Mouse (Mus musculus): ENCODE measurements around the gene Dynlt1f. TPM values are rescaled to one million over a fixed set of nuclear protein-coding genes. Genes with fewer than 3 reads are reported as not detected.
"Not testable (repeated sequence)": the region's sequence is repeated elsewhere in the genome, so short reads cannot be mapped to it uniquely, and the experiment has no call there.

Dynlt1f gene
- polyA plus RNA-seq, 1 experiment, result 29.3 TPM

DNA sequence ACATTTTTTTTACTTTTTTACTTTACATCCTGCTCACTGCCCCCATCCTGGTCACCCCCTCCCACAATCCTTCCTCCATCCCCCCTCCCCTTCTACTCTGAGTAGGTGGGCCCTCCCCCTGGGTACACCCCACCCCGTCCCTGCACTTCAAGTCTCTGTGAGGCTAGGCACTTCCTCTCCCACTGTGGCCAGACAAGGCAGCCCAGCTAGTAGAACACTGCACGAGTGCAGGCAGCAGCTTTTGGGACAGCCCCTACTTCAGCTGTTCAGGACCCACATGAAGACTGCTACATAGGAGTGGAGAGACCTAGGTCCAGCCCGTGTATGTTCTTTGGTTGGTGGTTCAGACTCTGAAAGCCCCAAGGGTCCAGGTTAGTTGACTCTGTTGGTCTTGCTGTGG, 7.1 kb upstream of the Dynlt1f start:
- not testable (repeated sequence) for DNase-seq (ENCODE audit: extremely low spot score in 1 of 2, low spot score in 1 of 2)

- not testable (repeated sequence) for DNase-seq (ENCODE audit: extremely low spot score in 1 of 2, low spot score in 1 of 2)
Measured at GRCm38 (mm10) chr17:6661093-6661816, 5.6 kb upstream of the Dynlt1f start.

DNA sequence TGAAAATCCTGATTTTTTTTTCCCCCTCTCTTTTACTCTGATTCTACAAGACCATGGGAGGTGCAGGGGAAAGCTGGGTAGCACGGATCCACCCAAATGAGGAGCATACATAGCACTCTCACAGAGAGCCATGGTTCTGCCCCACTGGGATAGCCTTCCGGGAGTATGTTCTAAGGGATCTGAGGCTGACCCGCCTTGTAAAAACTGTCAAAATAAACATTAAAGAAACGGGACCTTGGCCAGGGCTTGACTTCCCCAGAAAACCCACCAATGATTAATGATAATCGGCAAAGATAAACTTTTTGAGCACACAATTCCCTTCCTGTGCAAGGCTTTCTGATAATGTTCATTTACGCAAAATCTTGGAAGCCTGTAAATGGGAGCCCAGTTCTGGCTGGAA, 4.9 kb upstream of the Dynlt1f start:
- not testable (repeated sequence) for DNase-seq (ENCODE audit: extremely low spot score in 1 of 2, low spot score in 1 of 2)

DNA sequence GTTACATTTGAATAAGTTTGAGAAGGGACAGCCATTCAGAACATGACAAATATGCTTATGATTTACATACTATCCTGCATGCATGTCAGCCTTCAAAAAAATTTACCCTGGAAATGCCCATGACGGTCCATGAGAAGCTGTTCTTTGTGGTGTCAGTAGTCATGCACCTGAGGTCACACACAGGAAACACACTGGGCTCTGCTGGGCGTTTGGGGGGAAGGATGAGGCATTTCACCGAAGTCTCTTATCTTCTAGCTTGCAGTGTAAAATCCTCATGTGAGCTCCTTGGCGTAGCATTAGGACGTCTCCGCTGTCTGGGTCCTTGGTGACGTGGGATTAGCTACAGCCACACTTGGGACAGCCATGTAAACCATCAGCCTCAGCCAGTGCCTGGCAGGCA, 3.1 kb upstream of the Dynlt1f start, which contains the start of gene Sytl3:
TSS of gene Sytl3 (plus strand) at position 293 of the 400 bp plus-strand sequence.
- not testable (repeated sequence) for DNase-seq (ENCODE audit: extremely low spot score in 1 of 2, low spot score in 1 of 2)

GRCm38 (mm10) chr17:6656471-6656870, 771 bp upstream of the Dynlt1f start:
- not testable (repeated sequence) for DNase-seq (ENCODE audit: extremely low spot score in 1 of 2, low spot score in 1 of 2)

- DNase-seq (ENCODE audit: extremely low spot score in 1 of 2, low spot score in 1 of 2), result peak in 1 of 2 experiments; percentile 75
Measured at GRCm38 (mm10) chr17:6655087-6655511, 601 bp downstream of the Dynlt1f start.

GRCm38 (mm10) chr17:6653341-6653946, 2.3 kb downstream of the Dynlt1f start:
- not testable (repeated sequence) for DNase-seq (ENCODE audit: extremely low spot score in 1 of 2, low spot score in 1 of 2)

DNA sequence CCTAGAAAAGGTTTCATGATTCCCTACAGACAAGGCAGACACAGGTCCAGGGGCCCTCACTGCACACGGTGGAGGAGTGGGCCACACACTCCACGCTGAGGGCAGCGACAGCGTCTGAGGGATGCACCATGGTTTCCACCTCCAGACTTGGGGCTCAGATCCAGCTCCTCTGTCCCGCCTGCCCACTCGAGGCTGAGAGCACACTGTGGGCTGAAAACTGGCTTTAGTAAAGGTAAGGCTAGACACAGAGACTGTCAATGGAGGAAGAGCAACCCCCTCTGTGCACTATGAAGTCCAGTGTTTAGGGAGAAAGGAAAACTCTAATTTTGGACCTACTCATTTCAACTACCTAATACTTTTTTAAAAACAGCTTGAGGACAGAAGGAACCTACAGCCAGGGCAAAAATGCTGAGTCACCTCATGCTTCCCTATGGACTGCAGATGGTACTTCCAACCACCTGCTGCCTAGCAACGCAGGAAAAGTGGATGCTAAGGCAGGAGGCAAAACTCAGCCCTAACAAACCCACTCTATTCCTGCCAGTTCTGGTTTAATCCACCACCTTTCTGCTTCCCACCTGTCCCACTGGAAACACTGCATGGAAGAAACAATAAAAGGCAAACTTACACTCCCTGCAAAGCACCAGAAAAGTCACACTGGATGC, 4.7 kb downstream of the Dynlt1f start:
- DNase-seq (ENCODE audit: extremely low spot score in 1 of 2, low spot score in 1 of 2), result peak in 1 of 2 experiments; percentile 53

GRCm38 (mm10) chr17:6647452-6647851, 8.2 kb downstream of the Dynlt1f start:
- DNase-seq (ENCODE audit: extremely low spot score in 1 of 2, low spot score in 1 of 2), result not testable (repeated sequence)

DNA sequence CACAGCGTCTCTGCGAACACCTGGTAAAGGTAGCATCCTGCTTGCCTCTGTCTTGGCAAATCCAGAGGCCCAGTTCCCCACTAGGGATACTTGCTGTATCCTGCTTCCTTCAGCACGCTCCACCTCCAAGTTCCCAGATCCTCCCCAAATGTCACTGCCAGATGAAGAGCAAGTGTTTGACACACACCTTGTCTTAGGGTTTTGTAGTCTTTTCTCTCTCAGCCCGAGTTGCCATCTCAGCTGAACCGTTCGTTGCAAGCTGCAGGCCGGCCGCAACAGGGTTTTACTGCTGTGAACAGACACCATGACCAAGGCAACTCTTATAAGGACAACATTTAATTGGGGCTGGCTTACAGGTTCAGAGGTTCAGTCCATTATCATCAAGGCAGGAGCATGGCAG, 8.9 kb downstream of the Dynlt1f start:
- not testable (repeated sequence) for DNase-seq (ENCODE audit: extremely low spot score in 1 of 2, low spot score in 1 of 2)

- DNase-seq (ENCODE audit: extremely low spot score in 1 of 2, low spot score in 1 of 2), result not testable (repeated sequence)
Measured at GRCm38 (mm10) chr17:6645668-6646067, 10.0 kb downstream of the Dynlt1f start.

- DNase-seq (ENCODE audit: extremely low spot score in 1 of 2, low spot score in 1 of 2), result not testable (repeated sequence)
Measured at GRCm38 (mm10) chr17:6644673-6645072, 11.0 kb downstream of the Dynlt1f start.

GRCm38 (mm10) chr17:6644210-6644609, 11.5 kb downstream of the Dynlt1f start:
- DNase-seq (ENCODE audit: extremely low spot score in 1 of 2, low spot score in 1 of 2), result not testable (repeated sequence)

- DNase-seq (ENCODE audit: extremely low spot score in 1 of 2, low spot score in 1 of 2), result not testable (repeated sequence)
Measured at GRCm38 (mm10) chr17:6640771-6641429, 14.8 kb downstream of the Dynlt1f start.

GRCm38 (mm10) chr17:6640044-6640637, 15.6 kb downstream of the Dynlt1f start:
- not testable (repeated sequence) for DNase-seq (ENCODE audit: extremely low spot score in 1 of 2, low spot score in 1 of 2)

- DNase-seq (ENCODE audit: extremely low spot score in 1 of 2, low spot score in 1 of 2), result not testable (repeated sequence)
Measured at GRCm38 (mm10) chr17:6639486-6639885, 16.2 kb downstream of the Dynlt1f start.

GRCm38 (mm10) chr17:6638444-6638843, 17.3 kb downstream of the Dynlt1f start:
- not testable (repeated sequence) for DNase-seq (ENCODE audit: extremely low spot score in 1 of 2, low spot score in 1 of 2)

DNA sequence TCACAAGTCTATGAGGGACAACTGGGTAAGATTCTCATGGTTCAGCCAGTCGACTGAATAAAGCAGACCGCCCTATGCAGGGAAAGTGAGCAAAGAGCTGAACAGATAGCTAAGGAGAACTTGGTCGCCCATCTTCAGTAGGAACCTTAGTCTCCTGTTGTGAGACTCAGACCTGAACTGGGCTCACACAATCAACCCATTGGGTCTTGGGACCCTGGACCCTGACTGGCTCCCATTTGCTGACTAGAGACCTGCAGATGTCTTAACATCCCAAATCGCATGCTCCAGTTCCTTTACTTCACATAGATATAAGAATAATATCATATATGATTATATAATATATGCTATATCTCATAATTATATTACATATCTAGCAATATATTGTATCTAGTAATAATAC, 18.3 kb downstream of the Dynlt1f start:
- not testable (repeated sequence) for DNase-seq (ENCODE audit: extremely low spot score in 1 of 2, low spot score in 1 of 2)

DNA sequence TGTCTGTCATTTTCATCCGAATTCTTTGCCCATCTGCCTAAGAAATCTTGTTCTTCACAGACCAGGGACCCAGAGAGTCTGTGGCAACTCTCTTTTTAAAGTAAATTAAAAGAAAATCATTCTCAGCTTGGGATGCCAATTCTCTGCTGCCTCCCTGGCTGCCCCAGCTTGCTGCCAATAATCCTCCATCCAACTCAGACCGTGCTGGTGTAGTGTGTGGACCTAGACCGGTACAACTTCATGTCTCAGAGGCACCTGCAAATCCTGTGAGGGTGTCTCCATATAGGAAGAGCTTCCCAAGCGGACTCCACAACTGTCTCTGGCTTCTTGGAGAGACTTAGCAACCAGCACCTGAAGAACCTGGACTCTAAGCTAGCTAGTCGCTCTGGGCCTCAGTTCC, 18.8 kb downstream of the Dynlt1f start:
- DNase-seq (ENCODE audit: extremely low spot score in 1 of 2, low spot score in 1 of 2), result no peak

GRCm38 (mm10) chr17:6635781-6636180, 19.9 kb downstream of the Dynlt1f start:
- not testable (repeated sequence) for DNase-seq (ENCODE audit: extremely low spot score in 1 of 2, low spot score in 1 of 2)
